Mouse (Mus musculus) cerebellum, postnatal 10 days (tissue): ENCODE results near the gene Rcn3.

Experiments used
- DNase-seq, 2 experiments: peaks; one replicate each; pipeline ENCODE4 v3.0.0; 2021; ENCODE audit warnings: mixed read lengths in 2 of 2

Gene Rcn3

GRCm38 (mm10) chr7:45047491-45047890, 44.5 kb downstream of the Rcn3 start:
- no peak for DNase-seq

GRCm38 (mm10) chr7:45046853-45047350, 45.1 kb downstream of the Rcn3 start:
- no peak for DNase-seq

GRCm38 (mm10) chr7:45045741-45046140, 46.3 kb downstream of the Rcn3 start:
- peak; percentile 32 to 37 for DNase-seq

- no peak for DNase-seq
Measured at GRCm38 (mm10) chr7:45043307-45043706, 48.7 kb downstream of the Rcn3 start.

- DNase-seq: no peak
Measured at GRCm38 (mm10) chr7:45040851-45041250, 51.2 kb downstream of the Rcn3 start.

GRCm38 (mm10) chr7:45038411-45038810, 53.6 kb downstream of the Rcn3 start:
- no peak for DNase-seq

- DNase-seq: peak; percentile 78 to 82
Measured at GRCm38 (mm10) chr7:45037720-45038361, 54.2 kb downstream of the Rcn3 start.

- DNase-seq: no peak
Measured at GRCm38 (mm10) chr7:45036702-45037101, 55.3 kb downstream of the Rcn3 start.

- no peak for DNase-seq
Measured at GRCm38 (mm10) chr7:45035631-45036030, 56.4 kb downstream of the Rcn3 start.

- no peak for DNase-seq
Measured at GRCm38 (mm10) chr7:45033722-45034359, 58.2 kb downstream of the Rcn3 start.
